Mouse (Mus musculus): ENCODE results near the gene Lysmd2.
"Not testable (repeated sequence)": the region's sequence is repeated elsewhere in the genome, so short reads cannot be mapped to it uniquely, and the experiment has no call there.

The Lysmd2 gene

DNA sequence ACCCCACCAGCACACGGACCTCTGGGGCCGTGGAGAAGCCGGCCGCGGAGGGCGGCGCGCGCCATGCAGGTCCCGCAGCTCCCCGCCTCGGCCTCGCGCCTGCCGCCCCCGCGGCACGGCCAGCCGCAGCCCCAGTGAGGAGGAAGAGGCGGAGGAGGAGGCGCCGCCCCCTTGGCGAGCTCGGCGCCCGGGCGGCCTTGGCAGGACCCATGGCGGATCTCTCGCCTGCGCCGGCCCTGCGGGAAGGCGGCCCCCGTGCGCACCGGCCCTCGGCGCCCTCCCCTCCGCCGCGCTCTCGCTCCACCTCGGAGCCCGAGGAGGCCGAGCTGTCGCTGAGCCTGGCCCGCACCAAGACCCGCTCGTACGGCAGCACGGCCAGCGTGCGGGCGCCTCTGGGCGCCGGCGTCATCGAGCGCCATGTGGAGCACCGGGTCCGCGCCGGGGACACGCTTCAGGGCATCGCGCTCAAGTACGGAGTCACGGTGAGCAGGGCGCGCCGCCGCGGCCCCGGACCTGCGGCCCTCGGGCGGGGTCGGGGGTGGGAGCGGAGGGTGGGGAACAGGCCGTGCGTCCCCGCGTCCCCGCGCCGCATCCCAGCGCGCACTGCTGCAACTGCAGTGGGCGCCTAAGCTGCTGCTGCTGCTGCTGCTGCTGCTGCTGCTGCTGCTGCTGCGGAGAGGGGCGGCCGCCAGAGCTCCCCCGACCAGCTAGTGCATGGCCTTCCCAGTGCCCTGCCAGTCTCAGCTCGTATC is at the start of gene Lysmd2:
Gene Lysmd2, plus strand, starts transcription at position 186 of the 752 bp plus-strand sequence.
- DNase-seq (ENCODE audit: low read depth) = no peak

DNA sequence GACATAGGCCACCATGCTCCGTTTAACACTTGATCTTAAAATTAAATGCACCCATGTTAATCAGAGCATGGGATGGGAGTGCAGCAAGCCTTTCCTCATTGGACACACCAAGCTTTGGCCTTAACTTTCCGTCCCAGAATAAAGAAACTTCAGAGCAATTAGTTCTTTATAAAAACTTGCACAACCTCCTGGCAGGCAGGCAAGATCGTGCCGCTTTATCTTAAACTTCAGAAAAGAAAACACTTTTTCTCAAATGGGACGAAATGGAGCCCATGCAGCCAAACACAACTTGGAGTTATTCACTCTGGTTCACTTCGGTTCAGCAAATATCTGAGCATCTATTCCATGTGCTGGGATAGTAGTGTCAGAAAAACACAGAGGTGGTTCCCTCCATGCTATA is 46.2 kb upstream of the Lysmd2 start:
- no peak for DNase-seq (ENCODE audit: low read depth)

- DNase-seq (ENCODE audit: low read depth) = no peak
These were observed 43.7 kb upstream of the Lysmd2 start for GRCm38 (mm10) chr9:75581694-75582350.

DNA sequence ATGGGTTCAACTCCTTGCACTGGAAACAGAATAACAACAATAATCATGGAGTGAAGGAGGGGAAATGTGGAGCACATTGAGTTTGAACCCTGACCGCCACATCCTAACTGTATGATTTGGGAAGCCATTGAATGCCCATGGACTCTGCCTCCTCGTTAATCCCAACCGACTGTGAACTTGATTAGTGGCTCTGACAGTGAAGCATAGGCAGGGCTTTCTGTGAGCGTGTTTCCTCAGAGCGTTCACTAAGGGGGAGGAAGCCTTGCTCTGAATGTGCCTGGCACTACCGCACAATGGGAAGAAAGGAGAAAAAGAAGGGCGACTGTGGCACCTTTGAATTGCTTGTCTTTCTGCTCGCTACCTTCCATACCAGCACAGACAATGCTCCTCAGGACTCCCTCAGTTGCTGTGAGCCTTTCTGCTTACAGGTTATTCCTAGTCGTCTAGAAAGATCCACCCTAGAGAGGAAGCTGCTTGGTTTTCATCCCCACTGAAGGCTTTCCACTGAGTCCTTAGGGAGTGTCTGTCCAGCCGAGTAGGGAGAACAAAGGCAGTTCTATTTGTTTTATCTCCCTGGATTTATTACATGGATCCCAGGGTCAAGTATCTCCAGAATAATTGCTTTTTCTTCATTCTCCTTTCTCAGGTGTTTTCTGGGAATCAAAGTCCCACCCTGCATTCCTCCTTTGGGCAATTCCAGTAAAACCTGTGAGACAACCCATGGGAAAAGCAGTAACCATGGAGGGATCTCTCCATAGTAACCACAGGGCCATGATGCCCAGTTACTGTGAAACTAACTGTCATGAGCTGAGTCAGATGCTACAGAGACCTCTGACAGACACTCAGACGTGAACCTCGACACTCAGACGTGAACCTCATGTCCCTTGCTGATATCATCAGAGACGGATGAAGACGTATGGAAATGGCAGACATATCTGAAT is 35.4 kb upstream of the Lysmd2 start:
- DNase-seq (ENCODE audit: low read depth) = no peak

DNA sequence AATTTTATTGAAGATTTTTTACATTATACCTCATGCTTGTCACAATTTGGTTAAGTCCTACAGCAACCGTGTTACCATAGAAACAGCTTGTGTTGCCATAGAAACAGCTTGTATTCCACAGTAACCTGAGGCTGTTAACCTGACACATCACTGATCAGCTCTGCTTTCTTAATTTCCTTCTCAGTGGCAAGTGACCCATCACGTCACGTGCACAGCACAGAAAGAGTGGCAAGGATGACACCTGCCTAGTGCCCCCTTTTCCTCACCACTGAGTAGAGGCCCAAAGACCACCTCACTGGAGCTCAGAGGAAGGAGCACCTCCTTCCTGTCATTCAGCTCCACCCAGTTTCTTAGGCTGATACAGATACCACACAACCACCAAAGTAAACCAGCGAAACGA is 32.1 kb upstream of the Lysmd2 start:
- DNase-seq (ENCODE audit: low read depth) = no peak

- no peak for DNase-seq (ENCODE audit: low read depth)
These were observed 28.5 kb upstream of the Lysmd2 start for GRCm38 (mm10) chr9:75597036-75597435.

DNA sequence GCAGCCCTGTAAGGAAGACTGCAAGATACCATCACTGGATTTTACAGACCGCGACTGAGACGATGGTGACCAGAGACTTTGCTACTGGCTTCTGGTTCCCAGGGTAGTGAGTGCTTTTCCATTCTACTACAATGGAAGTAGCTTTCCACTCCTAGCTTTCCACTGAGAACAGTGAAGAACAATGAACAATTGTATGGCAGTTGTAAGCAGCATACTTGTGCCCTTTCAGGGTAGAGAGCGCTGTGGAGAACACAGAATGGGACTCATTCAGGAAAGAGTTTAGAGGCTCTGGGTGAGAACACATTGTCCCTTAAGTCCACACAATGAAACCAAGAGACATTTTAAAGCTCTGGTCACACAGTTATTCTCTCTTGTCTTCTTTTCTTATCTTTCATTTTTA is 27.9 kb upstream of the Lysmd2 start:
- no peak for DNase-seq (ENCODE audit: low read depth)

- no peak for DNase-seq (ENCODE audit: low read depth)
These were observed 26.2 kb upstream of the Lysmd2 start for GRCm38 (mm10) chr9:75599191-75599841.

DNA sequence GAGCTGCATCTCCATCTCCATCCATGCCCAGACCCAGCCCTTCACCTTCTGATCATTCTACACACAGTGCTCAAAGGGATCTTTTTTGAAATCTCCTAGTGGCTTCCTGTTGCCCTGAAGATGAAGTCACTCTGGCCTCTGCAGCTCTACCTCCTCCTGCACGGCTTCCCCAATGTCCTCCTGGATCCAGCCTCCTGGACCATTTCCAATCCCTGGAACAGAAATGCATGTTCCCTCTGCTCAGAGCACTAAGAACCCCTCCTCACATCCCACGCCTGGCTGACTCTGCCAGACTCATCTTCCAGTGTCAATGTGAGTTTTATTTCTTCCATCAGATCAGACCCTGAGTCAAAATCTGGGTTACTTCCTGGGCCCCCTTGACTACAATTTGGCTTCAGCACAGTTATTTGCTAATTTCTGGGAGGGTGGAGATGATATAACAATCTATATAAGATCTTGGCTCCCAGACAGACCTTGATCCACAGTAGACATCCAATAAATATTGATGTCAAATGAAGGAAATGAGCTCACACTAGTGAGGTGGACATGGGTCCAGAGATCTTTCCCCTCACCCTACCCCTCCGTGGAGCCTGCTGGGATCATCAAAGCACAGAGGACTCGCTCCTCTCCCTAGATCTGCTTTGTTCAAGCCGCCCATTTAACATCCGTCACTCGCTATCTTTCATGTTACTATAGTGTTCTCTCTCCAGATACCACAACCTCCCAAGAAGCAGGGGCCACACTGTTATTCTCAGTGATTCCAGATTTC is 25.2 kb upstream of the Lysmd2 start:
- no peak for DNase-seq (ENCODE audit: low read depth)

GRCm38 (mm10) chr9:75601510-75601909 is 24.0 kb upstream of the Lysmd2 start:
- DNase-seq (ENCODE audit: low read depth) = no peak

DNA sequence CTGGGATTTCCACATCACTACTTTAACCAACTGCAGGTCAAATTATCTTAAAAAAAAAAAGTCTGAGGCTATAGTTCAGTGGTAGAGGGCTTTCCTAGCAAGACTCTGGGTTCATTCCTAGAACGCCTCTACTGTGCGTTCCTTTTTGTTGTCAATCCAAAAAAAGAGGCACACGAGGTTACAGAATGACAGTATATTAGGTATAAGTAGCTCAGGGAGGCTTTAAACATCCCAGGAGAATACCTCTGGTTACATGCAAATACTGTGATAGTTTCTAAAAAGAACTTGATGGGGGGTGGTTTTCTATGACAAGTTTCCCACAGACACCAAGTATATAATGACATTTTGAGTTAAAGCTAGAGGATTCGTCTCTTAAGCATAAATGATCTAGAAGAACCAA is 18.0 kb upstream of the Lysmd2 start:
- no peak for DNase-seq (ENCODE audit: low read depth)

DNA sequence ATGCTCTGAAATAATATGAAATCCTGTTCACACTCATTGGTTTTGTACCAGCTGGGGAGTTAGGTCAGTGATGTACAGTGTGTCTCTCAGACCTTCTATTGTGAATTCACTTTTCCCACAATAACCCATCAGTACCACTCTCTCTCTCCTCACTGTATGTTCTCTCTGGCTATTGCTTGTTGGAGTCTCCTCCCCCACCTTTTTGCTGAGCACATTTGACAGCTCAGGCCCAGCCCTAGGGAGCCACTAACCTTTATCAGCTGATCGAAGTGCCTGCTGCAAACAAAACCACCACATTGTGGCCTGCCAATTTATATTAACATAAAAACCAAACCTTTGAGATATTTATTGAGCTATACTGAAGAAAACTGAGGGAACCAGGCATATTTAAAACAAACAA is 16.0 kb upstream of the Lysmd2 start:
- no peak for DNase-seq (ENCODE audit: low read depth)

- DNase-seq (ENCODE audit: low read depth) = no peak
These were observed 15.6 kb upstream of the Lysmd2 start for GRCm38 (mm10) chr9:75609965-75610364.

DNA sequence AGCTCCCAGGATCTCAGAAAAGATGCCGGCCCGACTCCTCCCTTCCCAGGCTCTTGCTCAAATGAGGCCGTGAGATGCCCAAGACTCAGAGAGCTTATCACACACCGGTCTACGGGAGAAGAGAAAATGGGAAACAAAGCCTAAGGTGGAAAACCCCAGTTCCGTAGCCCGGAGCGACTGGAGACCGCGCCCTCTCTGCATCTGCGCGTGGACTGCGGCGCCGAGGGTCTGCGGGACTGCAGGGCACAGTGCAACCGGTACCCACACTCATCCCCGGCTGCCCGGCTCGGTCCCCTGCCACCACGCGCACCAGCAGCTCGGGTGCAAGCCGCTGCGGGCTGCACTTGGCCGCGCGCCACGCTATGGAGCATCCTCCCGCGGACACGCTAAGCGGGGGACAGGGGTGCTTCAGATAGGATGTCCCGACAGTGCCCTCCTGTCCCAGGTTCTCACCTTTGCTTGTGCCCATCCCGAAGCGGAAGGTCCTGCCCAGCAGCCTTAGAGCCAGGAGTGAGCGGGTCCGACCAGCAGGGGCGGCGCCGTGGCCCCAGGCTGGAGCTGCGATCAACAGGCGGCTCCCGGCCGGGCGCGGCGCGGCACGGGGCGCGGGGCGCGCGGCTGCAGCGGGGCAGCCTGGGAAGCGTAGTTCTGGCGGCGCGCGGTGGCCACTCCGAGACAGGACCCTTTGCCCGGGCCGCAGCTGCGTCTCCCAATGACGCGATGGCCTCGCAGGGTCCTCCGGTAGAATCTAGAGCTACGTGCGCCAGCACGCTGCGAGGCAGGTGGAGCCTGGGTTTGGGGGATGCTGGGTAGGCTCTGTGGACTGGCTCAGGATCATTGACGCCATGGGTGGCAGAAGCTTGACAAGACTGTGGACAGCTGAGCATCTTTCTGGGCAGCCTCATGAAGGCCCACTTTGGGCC is 14.7 kb upstream of the Lysmd2 start, which contains the start of gene Tmod2:
Gene Tmod2, minus strand, starts transcription at position 755 of the 923 bp plus-strand sequence.
- DNase-seq (ENCODE audit: low read depth) = no peak

- DNase-seq (ENCODE audit: low read depth) = no peak
These were observed 9.0 kb upstream of the Lysmd2 start for GRCm38 (mm10) chr9:75616560-75616959.

DNA sequence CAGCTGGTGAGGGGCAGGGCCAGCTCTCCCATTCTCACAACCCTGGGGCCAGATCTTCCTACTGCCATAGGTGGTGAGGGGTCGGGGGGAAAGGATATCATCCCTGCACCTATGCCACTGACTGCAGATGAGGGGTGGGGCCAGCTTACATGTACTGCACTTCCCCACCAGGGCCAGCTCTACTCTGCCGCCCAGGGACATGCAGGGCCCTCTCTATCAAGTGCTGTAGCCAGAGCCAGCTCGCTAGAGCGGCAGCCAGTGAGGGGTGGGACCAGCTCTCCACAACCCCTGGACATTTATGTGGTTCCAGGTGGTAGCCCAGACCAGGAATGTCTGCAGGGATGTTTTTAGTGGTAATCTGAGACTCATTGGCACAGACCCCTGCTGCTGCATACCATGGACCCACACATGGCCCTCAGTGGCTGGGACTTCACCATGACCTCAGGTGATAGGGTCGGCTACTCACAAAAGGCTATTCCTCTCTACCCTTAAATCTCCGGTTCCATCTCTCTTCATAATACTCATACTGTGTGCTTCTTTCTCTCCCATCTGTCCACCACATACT is 6.6 kb upstream of the Lysmd2 start:
- DNase-seq (ENCODE audit: low read depth) = no peak

GRCm38 (mm10) chr9:75619761-75620160 is 5.8 kb upstream of the Lysmd2 start:
- DNase-seq (ENCODE audit: low read depth) = not testable (repeated sequence)

DNA sequence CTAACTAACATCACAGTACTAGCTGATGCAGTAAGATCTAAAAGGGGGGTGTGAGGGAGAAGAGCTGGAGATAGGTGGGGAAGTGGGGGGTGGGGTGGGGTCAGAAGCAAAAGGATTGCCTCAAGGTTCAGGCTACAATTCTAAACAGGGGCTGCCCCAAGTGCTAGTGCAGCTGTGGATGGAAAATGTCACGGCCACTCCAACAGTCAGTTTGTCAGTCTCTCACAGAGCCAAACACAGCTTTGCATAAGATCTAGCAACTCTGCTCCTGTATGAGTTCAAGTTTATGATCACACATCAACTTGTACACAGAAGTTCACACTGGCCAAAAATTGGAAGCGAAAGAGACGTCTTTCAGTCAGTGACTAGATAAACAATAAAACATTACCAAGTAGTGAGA is 4.1 kb upstream of the Lysmd2 start:
- DNase-seq (ENCODE audit: low read depth) = no peak

- no peak for DNase-seq (ENCODE audit: low read depth)
These were observed 472 bp upstream of the Lysmd2 start for GRCm38 (mm10) chr9:75624983-75625555.

DNA sequence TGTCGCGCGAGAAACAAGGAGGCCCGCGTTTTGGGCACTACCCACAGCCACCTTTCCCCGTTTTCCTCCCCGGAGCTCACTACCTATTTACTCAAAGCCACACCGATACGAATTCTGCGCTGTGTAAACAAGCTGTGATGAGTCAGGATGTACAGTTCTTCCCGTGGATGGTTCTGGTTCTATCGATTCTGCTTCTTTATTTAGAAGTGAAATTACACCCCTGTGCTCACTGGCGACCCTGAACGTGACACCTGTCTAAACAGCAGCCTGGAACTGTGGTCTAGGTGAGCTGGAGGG is 715 bp downstream of the Lysmd2 start:
- no peak for DNase-seq (ENCODE audit: low read depth)

Measured in c-Kit-positive CD71-positive TER-119-negative erythroid progenitor cells, embryonic 14.5 days (primary cell).